Mouse (Mus musculus) C2C12 (cell line): ENCODE measurements around the gene Rev3l. TPM values are rescaled to one million over a fixed set of nuclear protein-coding genes. Genes with fewer than 3 reads are reported as not detected.

Experiments
- H3K27me3 ChIP-seq: one replicate; pipeline ENCODE4 v1.6.1; 2011; ENCODE audit not compliant: control insufficient read depth, insufficient read depth, insufficient read length
- H3K36me3 ChIP-seq: one replicate; pipeline ENCODE4 v1.6.1; 2011; ENCODE audit not compliant: control insufficient read depth, insufficient read depth
- H3K4me3 ChIP-seq: one replicate; pipeline ENCODE4 v1.5.1; 2011; ENCODE audit warnings: mild to moderate bottlenecking, control low read depth; ENCODE audit not compliant: poor library complexity, insufficient read depth, severe bottlenecking
- H3K79me2 ChIP-seq: one replicate; pipeline ENCODE4 v1.6.1; 2011; ENCODE audit not compliant: control insufficient read depth, insufficient read depth
- H3K79me3 ChIP-seq: one replicate; pipeline ENCODE4 v1.6.1; 2011; ENCODE audit warnings: low read depth, control low read depth
- H3ac ChIP-seq: one replicate; pipeline ENCODE3; 2011; ENCODE audit warnings: low read depth; ENCODE audit not compliant: control insufficient read depth, insufficient read length
- CEBPB ChIP-seq: IDR thresholded peaks from one replicate; pipeline ENCODE4 v1.6.1; 2011; ENCODE audit warnings: low read depth, mild to moderate bottlenecking, control low read depth, moderate library complexity
- CTCF ChIP-seq: IDR thresholded peaks from one replicate; pipeline ENCODE4 v1.5.1; 2011; ENCODE audit not compliant: control insufficient read depth, insufficient read depth, insufficient read length
- FOSL1 ChIP-seq: IDR thresholded peaks from one replicate; pipeline ENCODE4 v1.8.0; 2011; ENCODE audit warnings: mild to moderate bottlenecking, low read length; ENCODE audit not compliant: poor library complexity, insufficient read depth, severe bottlenecking
- MAX ChIP-seq: IDR thresholded peaks from one replicate; pipeline ENCODE4 v1.6.1; 2011; ENCODE audit warnings: mild to moderate bottlenecking, control low read depth
- MYOD1 ChIP-seq: IDR thresholded peaks from one replicate; pipeline ENCODE4 v1.6.1; 2011; ENCODE audit warnings: low read depth; ENCODE audit not compliant: control insufficient read depth, insufficient read length
- MYOG ChIP-seq: IDR thresholded peaks from one replicate; pipeline ENCODE4 v1.6.1; 2011; ENCODE audit not compliant: control insufficient read depth, insufficient read length; ENCODE audit errors: extremely low read depth
- USF1 ChIP-seq: IDR thresholded peaks from one replicate; pipeline ENCODE4 v1.6.1; 2011; ENCODE audit warnings: low read depth, mild to moderate bottlenecking, control low read depth, moderate library complexity
- long read RNA-seq, 2 experiments: library from polyadenylated mRNA; unstranded; transcript quantifications; one replicate each; pipeline ENCODE4 v2.0.0; 2019 to 2020
- polyA plus RNA-seq: library from polyadenylated mRNA; unstranded; fragments of >200 nt; fragmentation: generic; extraction: Trizol; gene quantifications from one replicate; pipeline ENCODE4 v1.2.1, GENCODE M21; 2012; ENCODE audit warnings: missing spikeins

The Rev3l gene
- 1.8 TPM for polyA plus RNA-seq
- long read RNA-seq, experiment 1, partial matches to known transcripts, result 2 of 4 reads
- long read RNA-seq, experiment 1, other reads (novel, unspliced or antisense), result 2 of 4 reads
- long read RNA-seq, experiment 2, partial matches to known transcripts, result 6 of 8 reads
- long read RNA-seq, experiment 2, other reads (novel, unspliced or antisense), result 2 of 8 reads

DNA sequence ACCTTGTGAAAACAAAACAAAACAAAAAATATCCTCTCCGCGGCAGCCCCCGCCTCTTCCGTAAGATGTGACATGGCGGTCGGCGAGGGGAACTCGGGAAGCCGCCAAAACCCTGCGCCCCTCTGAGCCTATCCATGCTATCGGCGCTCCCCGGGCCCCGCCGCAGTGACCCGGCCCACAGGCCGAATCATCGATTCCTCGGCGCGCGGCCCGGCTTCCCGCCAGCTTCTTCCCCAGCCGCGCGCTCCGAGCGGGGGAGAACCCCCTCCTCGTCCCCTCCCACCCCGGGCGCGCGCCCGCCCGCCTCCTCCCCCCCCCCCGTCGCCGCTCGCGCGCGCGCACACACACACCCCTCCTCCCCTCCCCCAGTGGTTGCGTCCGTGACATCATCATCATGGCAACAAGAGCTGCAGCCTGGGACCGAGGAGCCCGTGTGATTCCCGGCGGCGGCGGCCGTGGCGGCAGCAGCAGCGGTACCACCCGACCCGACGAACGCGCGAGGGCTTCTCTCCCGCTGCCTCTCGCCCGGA is at the start of gene Rev3l:
Gene Rev3l, plus strand, starts transcription at position 383 of the 530 bp plus-strand sequence.
- TF ChIP-seq MYOG, result no peak
- peak within 1 kb of the TSS; percentile 91 for H3K4me3 ChIP-seq
- peaks cover 47% of the 10 kb centered on the region for H3K79me2 ChIP-seq
- no peaks in the 10 kb centered on the region for H3K27me3 ChIP-seq
- peaks cover 35% of the 10 kb centered on the region for H3K79me3 ChIP-seq
- peak within 1 kb of the TSS; percentile 91 for H3ac ChIP-seq
- no peaks in the 10 kb centered on the region for H3K36me3 ChIP-seq

DNA sequence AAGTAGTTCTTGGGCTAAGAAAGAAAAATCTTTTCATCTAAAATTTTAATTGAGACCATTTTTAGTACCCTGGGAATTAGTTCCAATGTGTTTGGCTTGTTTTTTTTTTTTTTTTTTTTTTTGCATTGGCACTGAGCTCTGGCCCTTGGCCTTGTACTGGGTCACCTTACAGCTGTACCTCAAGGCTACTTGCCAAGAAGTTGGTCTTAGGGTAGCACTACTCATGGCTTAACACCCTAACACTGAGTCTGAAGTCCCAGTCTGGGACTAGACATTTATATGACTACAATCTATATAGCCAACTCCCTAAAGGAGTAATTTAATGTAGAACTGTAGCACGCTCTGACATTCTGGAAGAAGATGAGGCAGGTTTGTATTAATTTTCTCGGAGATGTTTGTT is 49.4 kb upstream of the Rev3l start:
- no peaks in the 10 kb centered on the region for H3K79me3 ChIP-seq
- H3K79me2 ChIP-seq, result no peaks in the 10 kb centered on the region
- no peaks in the 10 kb centered on the region for H3K36me3 ChIP-seq
- H3K27me3 ChIP-seq, result no peaks in the 10 kb centered on the region
- H3K4me3 ChIP-seq, result no peak overlapping the region
- H3ac ChIP-seq, result no peak overlapping the region
- TF ChIP-seq CEBPB (no peak), MYOD1 (no peak), USF1 (no peak), CTCF (no peak), MAX (no peak), MYOG (no peak), FOSL1 (no peak)

- H3K36me3 ChIP-seq, result no peaks in the 10 kb centered on the region
- H3K79me3 ChIP-seq, result no peaks in the 10 kb centered on the region
- H3K4me3 ChIP-seq, result no peak overlapping the region
- no peaks in the 10 kb centered on the region for H3K79me2 ChIP-seq
- no peaks in the 10 kb centered on the region for H3K27me3 ChIP-seq
- no peak overlapping the region for H3ac ChIP-seq
- TF ChIP-seq MYOG (no peak), MYOD1 (no peak), FOSL1 (no peak), CEBPB (no peak)
Measured at GRCm38 (mm10) chr10:39683481-39683880, 48.4 kb upstream of the Rev3l start.

- H3K4me3 ChIP-seq, result no peak overlapping the region
Measured at GRCm38 (mm10) chr10:39686811-39687210, 45.1 kb upstream of the Rev3l start.

GRCm38 (mm10) chr10:39687851-39688250 is 44.1 kb upstream of the Rev3l start:
- no peaks in the 10 kb centered on the region for H3K79me3 ChIP-seq
- H3K27me3 ChIP-seq, result no peaks in the 10 kb centered on the region
- TF ChIP-seq MYOD1 (no peak), CTCF (no peak), MYOG (no peak), USF1 (no peak), FOSL1 (no peak), CEBPB (no peak), MAX (no peak)
- H3ac ChIP-seq, result no peak overlapping the region
- no peak overlapping the region for H3K4me3 ChIP-seq
- no peaks in the 10 kb centered on the region for H3K36me3 ChIP-seq
- no peaks in the 10 kb centered on the region for H3K79me2 ChIP-seq

More at GRCm38 (mm10) chr10:39686811-39687210, 45.1 kb upstream of the Rev3l start:
- peak; percentile 70 for TF ChIP-seq MYOD1
- no peak for TF ChIP-seq CTCF
- TF ChIP-seq MYOG, result no peak
- Histone ChIP-seq H3K36me3 (no peaks in the 10 kb centered on the region), H3K79me2 (no peaks in the 10 kb centered on the region), H3ac (no peak overlapping the region), H3K27me3 (no peaks in the 10 kb centered on the region), H3K79me3 (no peaks in the 10 kb centered on the region)

- Histone ChIP-seq H3K79me3 (no peaks in the 10 kb centered on the region), H3K27me3 (no peaks in the 10 kb centered on the region), H3ac (no peak overlapping the region), H3K79me2 (no peaks in the 10 kb centered on the region), H3K4me3 (no peak overlapping the region), H3K36me3 (no peaks in the 10 kb centered on the region)
- TF ChIP-seq MAX, result no peak
- TF ChIP-seq USF1, result peak; percentile 47
Measured at GRCm38 (mm10) chr10:39691351-39692064, 40.4 kb upstream of the Rev3l start.
